Mouse (Mus musculus) MEL (cell line): ENCODE results near the gene Rab21.

ENCODE experiments used
- CTCF ChIP-seq, 3 experiments: IDR thresholded peaks in 2 of 3; conservative IDR thresholded peaks in 1 of 3; 2 replicates each; pipeline ENCODE4 v1.5.1; 2011 to 2012; ENCODE audit warnings: low read length in 3 of 3, low read depth in 2 of 3, mild to moderate bottlenecking in 2 of 3, improper control_type of control experiment in 1 of 3, inconsistent platforms in 1 of 3, mixed read lengths in 1 of 3, moderate library complexity in 1 of 3; ENCODE audit not compliant: control insufficient read depth in 1 of 3, insufficient read depth in 1 of 3, poor library complexity in 1 of 3, severe bottlenecking in 1 of 3
- EP300 ChIP-seq, 2 experiments: IDR thresholded peaks; 2 replicates each; pipeline ENCODE4 v1.6.1; 2011; ENCODE audit warnings: improper control_type of control experiment in 2 of 2, low read length in 2 of 2, low read depth in 1 of 2, mild to moderate bottlenecking in 1 of 2
- GATA1 ChIP-seq: IDR thresholded peaks from 2 replicates; pipeline ENCODE4 v1.6.1; 2011; ENCODE audit warnings: low read depth, low read length, improper control_type of control experiment
- KAT2A ChIP-seq: conservative IDR thresholded peaks from 2 replicates; pipeline ENCODE4 v1.6.1; 2012; ENCODE audit warnings: low read depth, low read length, improper control_type of control experiment, inconsistent platforms
- POLR2A ChIP-seq, 2 experiments: IDR thresholded peaks; 2 replicates each; pipeline ENCODE4 v1.6.1; 2011 to 2012; ENCODE audit warnings: low read length in 2 of 2, mild to moderate bottlenecking in 2 of 2, control low read depth in 1 of 2, improper control_type of control experiment in 1 of 2, low read depth in 1 of 2, moderate library complexity in 1 of 2; ENCODE audit not compliant: control insufficient read depth in 1 of 2, insufficient read depth in 1 of 2, poor library complexity in 1 of 2
- RAD21 ChIP-seq: IDR thresholded peaks from 2 replicates; pipeline ENCODE4 v1.6.1; 2011; ENCODE audit warnings: mild to moderate bottlenecking, low read depth, low read length, improper control_type of control experiment
- TAL1 ChIP-seq: IDR thresholded peaks from 2 replicates; pipeline ENCODE4 v1.6.1; 2012; ENCODE audit warnings: mild to moderate bottlenecking, inconsistent platforms, low read length, moderate library complexity, mixed read lengths
- TBP ChIP-seq: IDR thresholded peaks from 2 replicates; pipeline ENCODE4 v1.8.0; 2011; ENCODE audit warnings: low read depth, low read length, improper control_type of control experiment
- ZNF384 ChIP-seq: IDR thresholded peaks from 2 replicates; pipeline ENCODE4 v1.6.1; 2012; ENCODE audit warnings: low read depth, mild to moderate bottlenecking, inconsistent platforms, low read length, improper control_type of control experiment

DNA sequence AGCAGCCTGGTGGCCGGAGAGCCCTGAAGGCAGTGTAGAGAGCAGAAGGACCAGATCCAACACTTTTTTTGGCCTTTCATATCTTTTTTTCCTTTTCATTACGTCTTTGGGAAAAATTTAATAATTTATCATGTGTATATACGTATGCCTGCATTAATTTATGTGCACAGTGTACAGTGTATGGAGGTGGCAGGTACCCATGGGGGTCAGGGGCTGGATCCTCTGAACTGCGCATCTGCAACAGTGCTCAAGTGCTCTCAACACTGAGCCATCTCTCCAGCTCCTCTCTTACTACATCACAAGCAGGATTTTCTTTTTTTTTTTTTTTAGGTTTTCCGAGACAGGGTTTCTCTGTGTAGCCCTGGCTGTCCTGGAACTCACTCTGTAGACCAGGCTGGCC lies 17.8 kb downstream of the Rab21 start:
- TF ChIP-seq KAT2A (no peak), TAL1 (no peak), ZNF384 (no peak), EP300 (IDR thresholded peaks at IDR 0.05; ENCODE audit: low read depth in 1 of 2, low read length in 2 of 2) (no peak), CTCF (IDR thresholded peaks at IDR 0.05 in 2 of 3, conservative IDR thresholded peaks at IDR 0.05 in 1 of 3; ENCODE audit: control insufficient read depth in 1 of 3, insufficient read depth in 1 of 3, low read depth in 2 of 3, low read length in 3 of 3, poor library complexity in 1 of 3, severe bottlenecking in 1 of 3) (no peak), RAD21 (no peak), TBP (no peak), POLR2A (IDR thresholded peaks at IDR 0.05; ENCODE audit: control insufficient read depth in 1 of 2, insufficient read depth in 1 of 2, low read depth in 1 of 2, low read length in 2 of 2, poor library complexity in 1 of 2) (no peak), GATA1 (no peak)
